Mouse (Mus musculus) MEL (cell line): ENCODE measurements around the gene Mul1. TPM values are rescaled to one million over a fixed set of nuclear protein-coding genes. Genes with fewer than 3 reads are reported as not detected.

Experiments
- DNase-seq: peaks from one replicate; pipeline ENCODE4 v3.0.0; 2011; ENCODE audit warnings: low read depth, low spot score
- H3K27ac ChIP-seq: 2 replicates; pipeline ENCODE4 v1.5.1; 2012; ENCODE audit warnings: low read depth, mild to moderate bottlenecking, control low read depth, low read length, moderate library complexity; ENCODE audit not compliant: control insufficient read depth
- H3K27me3 ChIP-seq, 2 experiments: fragments of 150-350 bp in 1 of 2; sonication (generic) in 1 of 2; 2 replicates each; pipeline ENCODE4 v1.6.1; 2012; ENCODE audit warnings: low read length in 2 of 2, mild to moderate bottlenecking in 2 of 2, improper control_type of control experiment in 1 of 2, moderate library complexity in 1 of 2; ENCODE audit not compliant: insufficient read depth in 2 of 2, control insufficient read depth in 1 of 2
- H3K36me3 ChIP-seq, 2 experiments: 2 replicates each; pipeline ENCODE4 v1.6.1; 2012 to 2014; ENCODE audit warnings: low read length in 2 of 2, improper control_type of control experiment in 1 of 2, inconsistent platforms in 1 of 2, mild to moderate bottlenecking in 1 of 2; ENCODE audit not compliant: insufficient read depth in 2 of 2, control insufficient read depth in 1 of 2
- H3K4me1 ChIP-seq, 2 experiments: fragments of 150-350 bp in 1 of 2; sonication (generic) in 1 of 2; 2 replicates each; pipeline ENCODE4 v1.6.1; 2012; ENCODE audit warnings: low read length in 2 of 2, improper control_type of control experiment in 1 of 2, mild to moderate bottlenecking in 1 of 2; ENCODE audit not compliant: insufficient read depth in 2 of 2, control insufficient read depth in 1 of 2
- H3K4me3 ChIP-seq, 2 experiments: fragments of 150-350 bp in 1 of 2; sonication (generic) in 1 of 2; 2 replicates each; pipeline ENCODE4 v1.5.1; 2012; ENCODE audit warnings: low read depth in 2 of 2, low read length in 2 of 2, mild to moderate bottlenecking in 2 of 2, moderate library complexity in 2 of 2, control low read depth in 1 of 2, improper control_type of control experiment in 1 of 2; ENCODE audit not compliant: control insufficient read depth in 1 of 2, insufficient read depth in 1 of 2
- H3K79me2 ChIP-seq: 2 replicates; pipeline ENCODE4 v1.6.1; 2012; ENCODE audit warnings: mild to moderate bottlenecking, low read length, moderate library complexity; ENCODE audit not compliant: control insufficient read depth, poor library complexity, insufficient read depth
- H3K9ac ChIP-seq: 2 replicates; pipeline ENCODE4 v1.6.1; 2012; ENCODE audit warnings: low read depth, mild to moderate bottlenecking, control low read depth, low read length, moderate library complexity; ENCODE audit not compliant: control insufficient read depth, poor library complexity, severe bottlenecking
- H3K9me3 ChIP-seq: fragments of 150-350 bp; sonication (generic); replicated peaks from 2 replicates; pipeline ENCODE4 v1.6.1; 2012; ENCODE audit warnings: mild to moderate bottlenecking, low read length, improper control_type of control experiment, moderate library complexity; ENCODE audit not compliant: insufficient read depth
- CHD2 ChIP-seq: IDR thresholded peaks from 2 replicates; pipeline ENCODE4 v1.6.1; 2011; ENCODE audit warnings: low read length, improper control_type of control experiment
- CTCF ChIP-seq, 3 experiments: IDR thresholded peaks in 2 of 3; conservative IDR thresholded peaks in 1 of 3; 2 replicates each; pipeline ENCODE4 v1.5.1; 2011 to 2012; ENCODE audit warnings: low read length in 3 of 3, low read depth in 2 of 3, mild to moderate bottlenecking in 2 of 3, improper control_type of control experiment in 1 of 3, inconsistent platforms in 1 of 3, mixed read lengths in 1 of 3, moderate library complexity in 1 of 3; ENCODE audit not compliant: control insufficient read depth in 1 of 3, insufficient read depth in 1 of 3, poor library complexity in 1 of 3, severe bottlenecking in 1 of 3
- E2F4 ChIP-seq: IDR thresholded peaks from 2 replicates; pipeline ENCODE4 v1.6.1; 2011; ENCODE audit warnings: low read depth, low read length, improper control_type of control experiment, borderline replicate concordance
- ELF1 ChIP-seq: IDR thresholded peaks from 2 replicates; pipeline ENCODE4 v1.6.1; 2014; ENCODE audit warnings: low read depth, mild to moderate bottlenecking, inconsistent platforms, low read length, improper control_type of control experiment, moderate library complexity
- EP300 ChIP-seq, 2 experiments: IDR thresholded peaks; 2 replicates each; pipeline ENCODE4 v1.6.1; 2011; ENCODE audit warnings: improper control_type of control experiment in 2 of 2, low read length in 2 of 2, low read depth in 1 of 2, mild to moderate bottlenecking in 1 of 2
- ETS1 ChIP-seq: IDR thresholded peaks from 2 replicates; pipeline ENCODE4 v1.6.1; 2012; ENCODE audit warnings: low read depth, mild to moderate bottlenecking, inconsistent platforms, low read length, improper control_type of control experiment, moderate library complexity
- GABPA ChIP-seq: IDR thresholded peaks from 2 replicates; pipeline ENCODE4 v1.6.1; 2012; ENCODE audit warnings: low read depth, mild to moderate bottlenecking, inconsistent platforms, low read length, improper control_type of control experiment, moderate library complexity
- GATA1 ChIP-seq: IDR thresholded peaks from 2 replicates; pipeline ENCODE4 v1.6.1; 2011; ENCODE audit warnings: low read depth, low read length, improper control_type of control experiment
- HCFC1 ChIP-seq: IDR thresholded peaks from 2 replicates; pipeline ENCODE4 v1.6.1; 2012; ENCODE audit warnings: low read depth, mild to moderate bottlenecking, inconsistent platforms, low read length, improper control_type of control experiment, moderate library complexity
- MAFK ChIP-seq: IDR thresholded peaks from 2 replicates; pipeline ENCODE4 v1.6.1; 2011; ENCODE audit warnings: low read depth, mild to moderate bottlenecking, low read length, improper control_type of control experiment, borderline replicate concordance
- MAX ChIP-seq: IDR thresholded peaks from 2 replicates; pipeline ENCODE4 v1.6.1; 2011; ENCODE audit warnings: low read length, improper control_type of control experiment
- MXI1 ChIP-seq: IDR thresholded peaks from 2 replicates; pipeline ENCODE4 v1.6.1; 2011; ENCODE audit warnings: mild to moderate bottlenecking, low read depth, low read length, improper control_type of control experiment
- NELFE ChIP-seq: IDR thresholded peaks from 2 replicates; pipeline ENCODE4 v1.6.1; 2011; ENCODE audit warnings: low read depth, low read length, improper control_type of control experiment
- POLR2A ChIP-seq, 2 experiments: IDR thresholded peaks; 2 replicates each; pipeline ENCODE4 v1.6.1; 2011 to 2012; ENCODE audit warnings: low read length in 2 of 2, mild to moderate bottlenecking in 2 of 2, control low read depth in 1 of 2, improper control_type of control experiment in 1 of 2, low read depth in 1 of 2, moderate library complexity in 1 of 2; ENCODE audit not compliant: control insufficient read depth in 1 of 2, insufficient read depth in 1 of 2, poor library complexity in 1 of 2
- POLR2AphosphoS2 ChIP-seq: IDR thresholded peaks from 2 replicates; pipeline ENCODE4 v1.6.1; 2011; ENCODE audit warnings: low read length, improper control_type of control experiment
- RAD21 ChIP-seq: IDR thresholded peaks from 2 replicates; pipeline ENCODE4 v1.6.1; 2011; ENCODE audit warnings: mild to moderate bottlenecking, low read depth, low read length, improper control_type of control experiment
- SIN3A ChIP-seq: IDR thresholded peaks from 2 replicates; pipeline ENCODE4 v1.6.1; 2012; ENCODE audit warnings: low read length, improper control_type of control experiment, inconsistent platforms
- TAL1 ChIP-seq: IDR thresholded peaks from 2 replicates; pipeline ENCODE4 v1.6.1; 2012; ENCODE audit warnings: mild to moderate bottlenecking, inconsistent platforms, low read length, moderate library complexity, mixed read lengths
- TBP ChIP-seq: IDR thresholded peaks from 2 replicates; pipeline ENCODE4 v1.8.0; 2011; ENCODE audit warnings: low read depth, low read length, improper control_type of control experiment
- UBTF ChIP-seq: IDR thresholded peaks from 2 replicates; pipeline ENCODE4 v1.6.1; 2012; ENCODE audit warnings: low read depth, mild to moderate bottlenecking, inconsistent platforms, low read length, improper control_type of control experiment, moderate library complexity, borderline replicate concordance; ENCODE audit not compliant: insufficient read depth
- USF2 ChIP-seq, 2 experiments: IDR thresholded peaks; 2 replicates each; pipeline ENCODE4 v1.6.1; 2011 to 2012; ENCODE audit warnings: improper control_type of control experiment in 2 of 2, low read length in 2 of 2, borderline replicate concordance in 1 of 2, inconsistent platforms in 1 of 2, low read depth in 1 of 2, mild to moderate bottlenecking in 1 of 2; ENCODE audit not compliant: insufficient read depth in 1 of 2
- ZNF384 ChIP-seq: IDR thresholded peaks from 2 replicates; pipeline ENCODE4 v1.6.1; 2012; ENCODE audit warnings: low read depth, mild to moderate bottlenecking, inconsistent platforms, low read length, improper control_type of control experiment
- polyA plus RNA-seq, 2 experiments: library from polyadenylated mRNA; stranded (reverse) in 1 of 2; unstranded in 1 of 2; fragments of >175 nt in 1 of 2; fragments of >200 nt in 1 of 2; gene quantifications; 2 replicates each; pipeline versions ENCODE4 v1.2.1 to v1.2.4; 2012; ENCODE audit warnings: low replicate concordance in 2 of 2, low read depth in 1 of 2; ENCODE audit not compliant: insufficient read length in 2 of 2, insufficient read depth in 1 of 2, missing spikeins in 1 of 2
- total RNA-seq: library from RNA; depleted of rRNA; stranded (reverse); fragments of 300-350 nt; gene quantifications from 2 replicates; pipeline ENCODE4 v1.2.3, GENCODE M21; 2012

The Mul1 gene
- total and polyA plus RNA-seq, 3 experiments = 31.3 to 31.9 TPM; not detected in 1

GRCm38 (mm10) chr4:138453753-138454570 is 19.5 kb downstream of the Mul1 start, which contains the start of gene Camk2n1:
TSS of gene Camk2n1 (plus strand) at chr4:138454314.
- Histone ChIP-seq H3K4me3 (no peak within 1 kb of the TSS), H3K27ac (no peak within 1 kb of the TSS), H3K9me3 (no peaks in the 10 kb centered on the region), H3K9ac (no peak within 1 kb of the TSS), H3K79me2 (no peaks in the 10 kb centered on the region), H3K4me1 (no peaks in the 10 kb centered on the region), H3K27me3 (no peaks in the 10 kb centered on the region), H3K36me3 (no peaks in the 10 kb centered on the region)
- TF ChIP-seq NELFE (no peak), RAD21 (no peak), ZNF384 (no peak), CHD2 (no peak), E2F4 (no peak), MAFK (no peak), GATA1 (no peak), ELF1 (no peak), UBTF (no peak), TAL1 (no peak), HCFC1 (no peak), MXI1 (no peak), ETS1 (no peak), POLR2A (IDR thresholded peaks at IDR 0.05; ENCODE audit: control insufficient read depth in 1 of 2, insufficient read depth in 1 of 2, low read depth in 1 of 2, low read length in 2 of 2, poor library complexity in 1 of 2) (no peak), TBP (no peak), MAX (no peak)
- no peak for DNase-seq

- no peaks in the 10 kb centered on the region for H3K9me3 ChIP-seq
- no peak overlapping the region for H3K4me3 ChIP-seq
- H3K9ac ChIP-seq = no peak overlapping the region
- TF ChIP-seq POLR2AphosphoS2 (no peak), SIN3A (no peak), ELF1 (no peak), RAD21 (no peak), USF2 (IDR thresholded peaks at IDR 0.05; ENCODE audit: borderline replicate concordance in 1 of 2, insufficient read depth in 1 of 2, low read depth in 1 of 2, low read length in 2 of 2) (no peak), EP300 (IDR thresholded peaks at IDR 0.05; ENCODE audit: low read depth in 1 of 2, low read length in 2 of 2) (no peak), GABPA (no peak), E2F4 (no peak), CTCF (IDR thresholded peaks at IDR 0.05 in 2 of 3, conservative IDR thresholded peaks at IDR 0.05 in 1 of 3; ENCODE audit: control insufficient read depth in 1 of 3, insufficient read depth in 1 of 3, low read depth in 2 of 3, low read length in 3 of 3, poor library complexity in 1 of 3, severe bottlenecking in 1 of 3) (no peak)
- no peaks in the 10 kb centered on the region for H3K27me3 ChIP-seq
- no peaks in the 10 kb centered on the region for H3K36me3 ChIP-seq
- no peak for DNase-seq
- no peaks in the 10 kb centered on the region for H3K4me1 ChIP-seq
- no peak overlapping the region for H3K27ac ChIP-seq
- no peaks in the 10 kb centered on the region for H3K79me2 ChIP-seq
These were observed 20.2 kb downstream of the Mul1 start for GRCm38 (mm10) chr4:138454571-138455140.
